Mouse (Mus musculus) bone marrow, adult 2 months (tissue): ENCODE data around the gene Plekha3. TPM values are rescaled to one million over a fixed set of nuclear protein-coding genes. Genes with fewer than 3 reads are reported as not detected.

Source experiments
- H3K27ac ChIP-seq: fragments of 200-500 bp; 2 replicates; pipeline ENCODE4 v1.5.1; 2012; ENCODE audit warnings: low read depth, mild to moderate bottlenecking, control low read depth, inconsistent platforms, low read length; ENCODE audit not compliant: control insufficient read depth, poor library complexity, insufficient read depth
- H3K4me1 ChIP-seq: fragments of 200-500 bp; 2 replicates; pipeline ENCODE4 v1.6.1; 2011; ENCODE audit warnings: low read length; ENCODE audit not compliant: control insufficient read depth, insufficient read depth
- H3K4me3 ChIP-seq: fragments of 200-500 bp; replicated peaks from 2 replicates; pipeline ENCODE3; 2011; ENCODE audit warnings: mild to moderate bottlenecking, low read depth, low read length, control low read depth; ENCODE audit not compliant: control insufficient read depth
- CTCF ChIP-seq: fragments of 200-500 bp; IDR thresholded peaks from 2 replicates; pipeline ENCODE4 v1.5.1; 2011; ENCODE audit warnings: low read length, control low read depth; ENCODE audit not compliant: control insufficient read depth, insufficient read depth
- POLR2A ChIP-seq: fragments of 200-500 bp; IDR thresholded peaks from 2 replicates; pipeline ENCODE4 v1.6.1; 2011; ENCODE audit warnings: low read depth, mild to moderate bottlenecking, control low read depth, low read length, borderline replicate concordance; ENCODE audit not compliant: control insufficient read depth
- WGBS: fragments of 180-500 bp; shearing (Covaris S2); methylation state at CpG from one replicate; pipeline ENCODE4 v1.1.7; 2018; 5-methylcytosine and 5-hydroxymethylcytosine counted together
- polyA plus RNA-seq: library from polyadenylated mRNA; stranded (reverse); fragments of >200 nt; gene quantifications from 2 replicates; pipeline ENCODE4 v1.2.4, GENCODE M21; 2011; ENCODE audit warnings: low replicate concordance; ENCODE audit not compliant: missing spikeins, insufficient read depth, insufficient read length

The Plekha3 gene
- polyA plus RNA-seq, 1 experiment, result 8.5 TPM

GRCm38 (mm10) chr2:76687608-76688007, 12.5 kb downstream of the Plekha3 start:
- 70% methylated on average over 3 of the region's 3 CpGs for WGBS
- no peak for TF ChIP-seq POLR2A
- no peak for TF ChIP-seq CTCF
- no peaks in the 10 kb centered on the region; the same call in 1 of the 2 replicates for H3K4me1 ChIP-seq
- H3K4me3 ChIP-seq, result no peak overlapping the region
- H3K27ac ChIP-seq, result no peak overlapping the region

GRCm38 (mm10) chr2:76688162-76688561, 13.1 kb downstream of the Plekha3 start:
- H3K4me1 ChIP-seq, result no peaks in the 10 kb centered on the region; the same call in 1 of the 2 replicates
- no peak overlapping the region for H3K27ac ChIP-seq
- H3K4me3 ChIP-seq, result no peak overlapping the region
- TF ChIP-seq POLR2A, result no peak
- TF ChIP-seq CTCF, result no peak
- WGBS, result 69% methylated on average over 7 of the region's 7 CpGs

- Histone ChIP-seq H3K27ac (no peak overlapping the region), H3K4me3 (no peak overlapping the region), H3K4me1 (no peaks in the 10 kb centered on the region; the same call in 1 of the 2 replicates)
- TF ChIP-seq CTCF, result no peak
- TF ChIP-seq POLR2A, result no peak
- WGBS, result 37% methylated on average over 12 of the region's 12 CpGs
Observed at GRCm38 (mm10) chr2:76690436-76691204, 15.5 kb downstream of the Plekha3 start.

GRCm38 (mm10) chr2:76693765-76694164, 18.7 kb downstream of the Plekha3 start:
- Histone ChIP-seq H3K27ac (no peak overlapping the region), H3K4me3 (no peak overlapping the region), H3K4me1 (no peaks in the 10 kb centered on the region)
- 82% methylated on average over 5 of the region's 5 CpGs for WGBS
- TF ChIP-seq CTCF (no peak), POLR2A (no peak)

GRCm38 (mm10) chr2:76695290-76695689, 20.2 kb downstream of the Plekha3 start:
- TF ChIP-seq POLR2A (no peak), CTCF (no peak)
- 47% methylated on average over 6 of the region's 6 CpGs for WGBS
- no peak overlapping the region for H3K27ac ChIP-seq
- no peaks in the 10 kb centered on the region for H3K4me1 ChIP-seq
- no peak overlapping the region for H3K4me3 ChIP-seq

GRCm38 (mm10) chr2:76702188-76702587, 27.1 kb downstream of the Plekha3 start:
- Histone ChIP-seq H3K4me3 (no peak overlapping the region), H3K4me1 (no peaks in the 10 kb centered on the region), H3K27ac (no peak overlapping the region)
- WGBS, result 91% methylated on average over 3 of the region's 3 CpGs
- TF ChIP-seq CTCF (no peak), POLR2A (no peak)

GRCm38 (mm10) chr2:76702751-76703150, 27.7 kb downstream of the Plekha3 start:
- no peak for TF ChIP-seq CTCF
- no peak for TF ChIP-seq POLR2A
- Histone ChIP-seq H3K4me3 (no peak overlapping the region), H3K27ac (no peak overlapping the region), H3K4me1 (no peaks in the 10 kb centered on the region)
- 82% methylated on average over 5 of the region's 5 CpGs for WGBS

- 89% methylated on average over 13 of the region's 13 CpGs for WGBS
- TF ChIP-seq POLR2A (no peak), CTCF (no peak)
- H3K27ac ChIP-seq, result no peak overlapping the region
- H3K4me1 ChIP-seq, result no peaks in the 10 kb centered on the region
- no peak overlapping the region for H3K4me3 ChIP-seq
Observed at GRCm38 (mm10) chr2:76705655-76706054, 30.6 kb downstream of the Plekha3 start.
